Mouse (Mus musculus) lung, adult 2 months (tissue): ENCODE data around the gene 4930404N11Rik.

Experiments
- CTCF ChIP-seq: fragments of 200-500 bp; IDR thresholded peaks from 2 replicates; pipeline ENCODE4 v1.5.1; 2011; ENCODE audit warnings: mild to moderate bottlenecking, low read length, control low read depth; ENCODE audit not compliant: insufficient read depth
- POLR2A ChIP-seq: fragments of 200-500 bp; IDR thresholded peaks from 2 replicates; pipeline ENCODE4 v1.6.1; 2011; ENCODE audit warnings: low read depth, mild to moderate bottlenecking, control low read depth, low read length, borderline replicate concordance; ENCODE audit errors: extremely low read depth

GRCm38 (mm10) chr10:81409330-81409729 is 43.7 kb upstream of the 4930404N11Rik start:
- no peak for TF ChIP-seq CTCF
- no peak for TF ChIP-seq POLR2A
